Mouse (Mus musculus) yolk sac, embryonic 10.5 days (tissue): Measurements from ENCODE around the gene Olfr1044.
"Not testable (repeated sequence)": the region's sequence is repeated elsewhere in the genome, so short reads cannot be mapped to it uniquely, and the experiment has no call there.

ENCODE experiments used
- DNase-seq: peaks from one replicate; pipeline ENCODE4 v3.0.0-alpha.2; 2017; ENCODE audit warnings: low spot score

Olfr1044 gene

DNA sequence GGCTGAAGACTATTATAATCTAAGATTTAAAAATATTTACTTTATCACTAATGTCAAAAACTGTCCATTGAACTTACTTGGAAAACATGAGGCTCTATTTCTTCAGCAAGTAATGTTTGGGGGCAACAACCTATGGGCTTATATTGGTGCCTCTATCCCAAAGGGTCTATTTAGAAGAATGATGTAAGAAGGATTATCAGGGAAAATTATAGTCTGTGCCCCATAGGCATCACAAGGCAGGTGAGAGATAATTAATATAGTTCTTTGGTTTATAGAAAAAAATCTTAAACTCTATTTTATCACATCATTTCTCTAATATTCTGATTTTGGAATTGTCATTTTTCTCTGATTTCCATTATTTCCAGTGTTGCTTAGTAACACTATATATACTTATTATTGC is at the start of gene Olfr1044:
Olfr1044 (minus strand) TSS at position 101 of the 400 bp plus-strand sequence.
- DNase-seq = no peak

DNA sequence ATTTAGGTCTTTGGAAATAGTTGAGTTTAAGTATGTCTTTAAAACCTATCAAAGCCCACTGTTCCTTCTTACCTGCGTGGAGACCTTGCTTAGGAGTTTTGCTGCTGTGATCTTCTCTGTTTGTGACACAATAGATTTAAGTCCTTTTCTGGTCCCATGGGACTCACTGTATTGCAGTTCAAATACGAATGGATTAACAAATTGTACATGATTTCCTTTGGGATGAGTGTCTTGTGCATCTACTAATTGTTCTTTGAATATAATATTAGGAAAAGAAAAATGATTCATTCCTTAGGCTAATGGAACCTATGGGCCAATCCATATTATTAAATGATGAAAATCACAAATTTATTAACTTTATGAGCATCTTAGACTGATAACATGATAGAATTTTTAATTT is 41.6 kb upstream of the Olfr1044 start, which contains the start of gene Olfr1046:
Olfr1046 (minus strand) TSS at position 101 of the 400 bp plus-strand sequence.
- DNase-seq = no peak

DNA sequence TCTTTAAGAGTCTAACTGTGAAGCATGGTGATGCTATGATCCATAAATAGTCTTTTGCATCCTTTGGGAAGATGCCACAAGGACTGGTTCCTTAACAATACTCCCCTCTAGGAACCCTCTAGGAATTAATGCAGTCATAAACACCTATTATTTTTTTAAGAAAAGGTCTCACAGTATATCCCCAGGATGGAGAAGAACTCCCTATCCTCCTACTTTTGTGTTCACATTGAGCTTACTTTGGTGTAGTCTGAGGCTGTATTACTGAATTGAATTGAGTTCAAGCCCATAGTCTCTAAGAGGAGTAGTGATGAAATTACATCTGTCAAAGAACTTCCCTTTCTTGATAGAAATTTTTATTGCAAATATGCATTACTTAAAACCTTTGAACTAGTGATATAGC is 25.3 kb upstream of the Olfr1044 start, which contains the start of gene Olfr1045:
Olfr1045 (minus strand) TSS at position 101 of the 400 bp plus-strand sequence.
- no peak for DNase-seq

GRCm38 (mm10) chr2:86195863-86196262 is 18.2 kb upstream of the Olfr1044 start:
- DNase-seq = no peak

DNA sequence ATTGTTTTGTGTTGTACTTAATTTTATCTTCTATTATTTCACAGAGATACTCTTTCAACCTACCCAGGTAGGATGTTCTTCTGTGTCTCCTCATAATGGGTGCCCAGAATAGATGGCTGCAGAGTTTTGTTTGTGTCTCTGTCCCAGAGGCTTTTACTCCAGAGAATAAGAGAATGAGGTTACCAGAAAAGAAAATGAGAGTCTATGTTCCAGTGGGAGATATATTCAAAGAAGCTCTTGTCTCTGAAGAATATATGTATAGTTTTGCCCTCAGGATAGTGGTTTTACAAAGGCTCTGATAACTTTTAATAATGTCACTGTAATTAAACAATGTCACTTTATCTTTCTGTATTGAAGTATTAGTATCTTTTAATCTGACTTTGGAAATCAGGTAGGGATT is 8.0 kb upstream of the Olfr1044 start, which contains the start of gene Olfr52:
Olfr52 (minus strand) TSS at position 101 of the 400 bp plus-strand sequence.
- DNase-seq = no peak

DNA sequence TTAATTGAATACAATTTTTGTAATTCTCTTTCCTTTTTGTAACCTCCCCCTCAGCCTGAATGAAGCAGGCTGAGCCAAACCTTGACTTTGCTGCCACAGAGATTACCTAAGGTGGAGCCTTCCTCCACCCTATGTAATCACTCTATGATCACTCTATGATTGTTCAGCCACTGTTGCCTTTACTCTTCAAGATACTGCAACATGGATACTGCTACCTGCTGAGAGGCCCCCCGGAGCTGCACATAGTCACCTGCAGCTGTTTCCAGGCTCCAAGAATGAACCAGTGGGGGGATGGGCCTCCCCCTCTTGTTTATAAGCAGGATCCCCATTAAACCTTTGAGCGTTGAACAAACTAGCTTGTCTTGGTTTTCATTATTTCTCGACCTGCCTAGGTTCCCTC is 2.3 kb upstream of the Olfr1044 start:
- no peak for DNase-seq

GRCm38 (mm10) chr2:86175422-86175821 is 2.2 kb downstream of the Olfr1044 start:
- not testable (repeated sequence) for DNase-seq

GRCm38 (mm10) chr2:86167422-86167821 is 10.2 kb downstream of the Olfr1044 start, which contains the start of gene Olfr1043:
TSS of gene Olfr1043 (minus strand) at chr2:86167522.
- no peak for DNase-seq

DNA sequence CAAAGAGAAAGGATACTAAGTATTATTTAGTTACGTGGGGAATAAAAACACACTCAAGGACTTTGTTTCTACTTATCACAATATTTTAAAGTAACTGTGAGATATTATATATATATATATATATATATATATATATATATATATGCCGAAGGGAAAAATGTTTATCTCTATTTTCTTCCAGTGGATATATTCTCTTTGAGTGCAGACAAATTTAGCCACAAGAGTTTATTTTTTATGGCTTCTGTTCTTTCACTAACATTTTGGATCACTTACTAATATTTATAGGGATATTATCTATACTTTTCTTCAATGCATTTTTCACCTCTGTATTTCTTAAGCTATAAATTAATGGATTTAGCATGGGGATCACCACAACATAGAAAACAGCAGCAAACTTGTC is 15.9 kb downstream of the Olfr1044 start, which contains the start of gene Olfr1042:
Olfr1042 (minus strand) TSS at position 101 of the 400 bp plus-strand sequence.
- DNase-seq = no peak

GRCm38 (mm10) chr2:86146632-86147031 is 31.0 kb downstream of the Olfr1044 start, which contains the start of gene Olfr1040:
TSS of gene Olfr1040 (minus strand) at chr2:86146732.
- no peak for DNase-seq

DNA sequence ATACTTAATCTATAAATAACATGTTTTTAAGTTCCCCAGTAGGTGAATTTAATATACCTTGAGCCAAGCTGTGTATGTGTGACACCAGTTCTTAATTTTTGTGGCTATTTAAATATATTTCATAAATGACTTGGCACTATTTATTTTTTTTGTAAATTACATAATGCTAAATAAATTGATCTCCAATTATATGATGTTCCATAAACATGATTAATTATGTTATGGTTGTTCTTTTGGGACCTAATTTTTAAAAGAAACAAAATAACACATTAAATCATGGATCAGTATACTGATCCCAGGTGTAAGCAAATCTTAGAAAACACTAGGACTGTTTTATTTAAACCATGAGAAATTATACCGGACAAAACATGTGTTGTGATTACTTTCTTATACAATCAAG is 41.8 kb downstream of the Olfr1044 start, which contains the start of gene Olfr1039:
Olfr1039 (minus strand) TSS at position 101 of the 400 bp plus-strand sequence.
- DNase-seq = no peak
